Mouse (Mus musculus) lung, postnatal 4 days (tissue): Measurements from ENCODE around the gene Zfp622.
"Not testable (repeated sequence)": the region's sequence is repeated elsewhere in the genome, so short reads cannot be mapped to it uniquely, and the experiment has no call there.

Source experiments
- DNase-seq, 2 experiments: peaks; one replicate each; pipeline ENCODE4 v3.0.0; 2021

The Zfp622 gene

DNA sequence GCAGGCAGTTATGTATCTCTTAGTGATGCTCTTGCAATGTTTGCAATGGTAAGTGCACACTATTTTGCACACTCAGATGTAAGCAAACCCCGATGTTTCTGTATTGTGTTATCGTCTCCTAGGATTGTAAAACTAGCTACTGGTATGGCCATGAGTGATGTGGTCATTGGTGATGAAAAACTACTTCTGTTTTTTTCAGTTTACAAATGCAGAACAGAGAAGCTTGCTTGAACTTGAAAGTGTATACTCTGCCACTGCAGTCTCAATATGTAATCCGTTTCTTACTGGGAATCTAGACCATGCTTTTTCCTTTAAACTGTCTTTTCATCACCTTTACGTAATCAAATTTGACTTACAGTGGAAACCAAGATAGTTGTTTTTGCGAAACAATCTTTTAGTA is 11.4 kb upstream of the Zfp622 start:
- DNase-seq, result no peak

DNA sequence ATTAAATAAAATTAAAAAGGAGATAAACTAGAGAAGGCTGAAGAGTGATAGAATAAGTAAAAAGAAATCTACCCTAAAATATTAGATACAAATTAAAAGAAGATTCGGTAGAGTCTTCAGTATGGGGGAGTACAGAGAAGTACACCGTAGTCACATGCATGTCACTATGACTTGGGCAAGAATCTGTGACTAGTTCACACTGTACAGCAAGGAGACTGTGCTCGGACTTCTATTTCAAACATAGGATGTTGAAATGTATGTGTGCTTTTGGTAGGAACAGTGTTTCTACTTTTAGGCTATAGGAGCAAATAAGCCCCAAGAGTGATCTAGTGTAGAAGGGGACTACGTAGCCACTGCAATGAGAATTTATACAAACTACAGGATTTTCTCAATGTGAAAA is 9.8 kb upstream of the Zfp622 start:
- no peak for DNase-seq

DNA sequence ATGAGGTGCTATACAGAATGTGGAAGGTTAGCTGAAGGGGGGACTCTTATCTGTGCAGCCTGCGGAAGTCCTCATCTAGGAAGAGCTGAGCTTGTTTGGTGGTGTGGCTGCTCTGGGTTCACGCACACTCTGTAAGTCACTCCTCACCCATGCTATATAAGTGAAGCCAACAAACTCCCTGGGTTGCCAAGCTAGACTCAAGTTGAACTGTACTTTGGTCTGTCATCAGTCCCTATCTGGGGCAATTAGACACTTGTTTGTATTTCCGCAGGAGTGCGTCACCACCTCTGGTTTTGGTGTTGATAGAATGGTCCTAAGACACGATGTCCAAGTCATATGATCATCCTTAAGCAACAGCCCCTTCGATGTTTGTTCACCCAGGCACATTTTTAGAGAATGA is 8.4 kb upstream of the Zfp622 start:
- no peak for DNase-seq

DNA sequence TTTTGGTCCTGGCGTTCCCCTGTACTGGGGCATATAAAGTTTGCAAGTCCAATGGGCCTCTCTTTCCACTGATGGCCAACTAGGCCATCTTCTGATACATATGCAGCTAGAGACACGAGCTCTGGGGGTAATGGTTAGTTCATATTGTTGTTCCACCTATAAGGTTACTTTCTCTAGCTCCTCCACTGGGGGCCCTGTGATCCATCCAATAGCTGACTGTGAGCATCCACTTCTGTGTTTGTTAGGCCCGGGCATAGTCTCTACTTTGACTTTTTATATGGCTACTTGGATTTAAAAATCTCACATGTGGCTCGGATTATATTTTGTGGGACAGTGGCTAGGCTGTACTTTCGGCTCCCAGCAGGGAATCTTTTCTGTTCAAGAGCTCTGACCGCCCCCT is 552 bp upstream of the Zfp622 start:
- DNase-seq, result not testable (repeated sequence)

DNA sequence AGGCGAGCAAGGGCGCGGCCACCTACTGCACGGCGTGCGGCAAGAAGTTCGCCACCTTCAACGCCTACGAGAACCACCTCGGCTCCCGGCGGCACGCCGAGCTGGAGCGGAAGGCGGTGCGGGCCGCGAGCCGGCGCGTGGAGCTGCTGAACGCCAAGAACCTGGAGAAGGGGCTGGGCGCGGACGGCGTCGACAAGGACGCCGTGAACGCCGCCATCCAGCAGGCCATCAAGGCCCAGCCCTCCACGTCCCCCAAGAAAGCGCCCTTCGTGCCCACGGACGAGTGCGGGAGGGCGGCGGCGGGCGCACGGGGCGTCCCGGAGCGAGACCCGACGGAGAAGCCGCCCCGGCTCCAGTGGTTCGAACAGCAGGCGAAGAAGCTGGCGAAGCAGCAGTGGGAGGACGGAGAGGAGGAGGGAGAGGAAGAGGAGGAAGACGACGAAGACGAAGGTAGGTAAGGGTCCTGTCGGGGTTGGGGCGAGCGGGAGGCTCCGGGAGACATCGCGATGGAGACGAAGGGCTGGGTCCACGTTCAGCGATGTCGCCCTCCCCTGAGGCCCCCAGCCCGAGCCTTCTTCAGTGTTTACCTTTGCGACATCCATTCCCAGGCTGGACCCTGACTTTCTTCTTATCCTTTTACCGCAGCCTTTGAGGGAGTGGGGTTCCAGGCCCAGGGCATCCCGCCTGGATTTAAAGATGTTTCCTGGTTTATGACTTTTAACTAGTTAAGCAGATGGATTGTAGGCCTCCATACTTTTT is 747 bp downstream of the Zfp622 start:
- DNase-seq, result peak in 1 of 2 experiments; percentile 33

DNA sequence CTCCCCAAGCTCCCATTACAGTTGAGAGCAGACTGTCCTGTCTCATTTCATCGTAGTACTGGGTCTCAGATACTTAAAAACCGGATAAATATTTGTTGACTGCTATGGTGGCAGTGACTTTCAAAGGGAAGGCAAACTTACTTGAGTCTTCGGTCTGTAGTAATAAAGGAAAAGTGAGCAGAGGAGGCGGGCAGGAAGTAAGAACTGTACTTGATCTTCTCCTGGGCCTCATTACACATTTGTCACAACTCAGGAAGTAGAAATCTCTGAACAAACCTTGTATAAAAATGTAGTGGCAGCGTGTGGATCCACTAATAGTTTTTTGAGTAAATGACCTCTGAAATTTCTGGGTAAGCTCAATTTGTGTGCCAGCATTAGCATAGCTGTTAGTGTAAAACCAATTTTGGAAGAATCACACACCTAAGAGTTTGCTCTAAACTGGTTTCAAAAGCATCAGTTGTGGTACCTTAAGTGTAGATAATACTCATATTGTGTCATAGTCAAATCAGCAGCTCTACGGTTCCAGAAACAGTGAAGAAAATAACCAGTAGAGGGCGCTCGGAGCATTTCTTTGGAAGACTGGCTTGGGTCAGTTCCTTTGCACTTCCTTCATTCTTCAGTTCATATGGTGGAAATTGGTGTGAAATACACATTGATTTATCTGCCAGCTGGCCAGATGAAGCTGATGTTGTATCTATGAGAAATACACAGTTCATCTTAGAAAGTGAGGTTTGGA is 9.0 kb downstream of the Zfp622 start:
- DNase-seq, result peak in 1 of 2 experiments; percentile 53

DNA sequence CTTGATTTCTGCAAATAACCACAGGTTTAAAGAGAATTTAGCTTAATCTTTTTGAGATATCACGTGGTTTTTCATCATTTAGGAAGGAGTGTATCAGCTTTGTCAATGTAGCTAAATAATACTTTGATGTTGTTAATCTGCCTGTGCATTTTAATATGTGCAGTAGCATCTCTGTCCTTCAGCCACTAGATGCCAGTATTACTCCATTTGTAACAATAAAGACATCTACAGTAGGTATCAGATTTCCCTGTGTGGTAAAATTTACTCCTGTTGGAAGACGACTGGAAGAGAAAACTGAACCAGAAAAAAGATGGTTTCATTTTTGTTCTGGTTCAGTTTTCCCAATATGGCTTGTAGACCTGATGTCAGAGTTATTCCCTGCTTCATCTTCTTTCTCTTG is 11.4 kb downstream of the Zfp622 start:
- DNase-seq, result no peak

DNA sequence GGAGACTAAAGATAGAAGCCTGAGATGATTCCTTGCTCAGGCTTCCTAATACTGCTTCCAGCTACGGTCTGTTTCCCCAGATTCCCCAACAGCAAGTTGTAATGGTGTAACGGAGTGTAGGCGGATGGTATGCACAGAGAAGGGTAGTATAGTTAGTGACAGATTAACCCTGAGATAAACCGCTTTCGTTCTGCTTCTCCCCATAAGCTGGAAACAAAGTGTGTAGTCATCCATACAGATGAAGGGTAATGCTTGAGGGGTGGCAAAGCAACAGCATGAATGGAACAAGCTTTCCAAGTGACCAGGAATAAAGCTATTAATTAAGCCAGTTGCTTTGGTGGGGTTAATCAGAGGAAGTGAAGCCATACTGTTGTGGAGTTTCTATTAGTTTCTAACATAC is 15.4 kb downstream of the Zfp622 start:
- DNase-seq, result not testable (repeated sequence)

DNA sequence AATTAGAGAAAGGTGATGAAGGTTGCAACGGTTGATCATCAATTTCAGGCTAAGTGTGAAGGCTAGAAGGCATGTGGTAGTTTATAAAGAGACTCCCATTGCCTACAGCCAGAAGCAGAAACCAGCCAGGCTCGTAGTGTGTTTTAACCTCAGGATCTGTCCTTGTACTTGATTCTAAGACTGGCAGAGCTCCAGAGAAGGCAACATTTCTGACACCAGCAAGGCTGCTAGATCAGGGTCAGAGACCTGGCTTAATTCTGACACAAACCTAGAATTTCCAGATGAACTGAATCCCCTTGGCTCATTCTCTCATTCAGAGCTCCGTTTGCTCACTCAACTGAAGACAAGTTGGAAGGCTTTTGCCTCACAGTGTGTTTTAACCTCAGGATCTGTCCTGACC is 24.5 kb downstream of the Zfp622 start:
- DNase-seq, result no peak

DNA sequence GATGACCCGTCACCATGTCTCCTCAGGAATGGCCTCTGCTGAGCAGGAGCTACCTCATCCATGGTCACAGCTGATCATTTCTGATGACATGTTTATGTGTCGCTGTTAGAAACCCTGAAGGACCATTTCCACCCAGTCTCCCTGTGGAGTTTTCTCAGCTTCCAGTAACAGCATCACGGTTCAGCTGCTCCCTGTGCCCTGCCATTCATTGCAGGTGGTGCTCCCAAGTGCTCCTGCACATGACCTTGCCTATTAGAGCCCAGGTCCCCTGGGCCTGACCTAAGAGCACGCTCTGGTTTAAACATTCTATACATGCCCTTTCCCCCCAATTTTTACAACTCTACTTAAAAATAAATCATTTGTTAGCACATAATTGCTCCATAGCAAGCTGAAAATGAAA is 28.7 kb downstream of the Zfp622 start:
- no peak for DNase-seq

DNA sequence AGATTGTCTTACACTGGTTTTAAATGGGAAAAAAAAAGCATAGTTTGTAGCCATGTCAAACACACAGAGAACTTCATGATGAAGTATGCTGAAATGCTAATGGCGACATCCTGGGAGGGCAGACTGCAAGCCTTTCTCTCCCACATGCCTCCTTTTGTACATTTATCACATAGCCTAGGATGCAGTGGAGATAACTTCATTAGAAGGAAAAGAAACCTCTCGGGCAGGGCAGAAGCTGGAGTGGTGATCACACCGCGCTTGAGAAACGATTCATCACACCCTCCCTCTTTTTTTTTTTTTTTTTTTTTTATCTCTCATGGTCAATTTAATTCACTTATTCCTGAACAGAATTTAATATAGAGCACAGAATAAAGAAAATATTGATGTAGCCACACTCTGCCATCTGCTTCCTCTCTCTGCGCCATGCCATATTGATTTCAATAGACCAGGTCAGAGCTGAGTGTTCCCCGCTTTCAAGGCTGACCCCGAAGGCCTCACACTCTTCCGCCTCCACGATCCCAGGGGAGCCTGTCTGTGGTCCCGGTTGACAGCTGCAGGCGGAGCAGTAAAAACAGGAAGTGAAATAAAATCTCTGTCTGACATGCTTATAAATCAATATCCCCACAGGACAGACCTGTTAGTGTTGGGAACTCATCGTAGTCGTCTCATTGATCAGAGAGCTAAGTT is 32.0 kb downstream of the Zfp622 start:
- peak; percentile 5 to 43 for DNase-seq

DNA sequence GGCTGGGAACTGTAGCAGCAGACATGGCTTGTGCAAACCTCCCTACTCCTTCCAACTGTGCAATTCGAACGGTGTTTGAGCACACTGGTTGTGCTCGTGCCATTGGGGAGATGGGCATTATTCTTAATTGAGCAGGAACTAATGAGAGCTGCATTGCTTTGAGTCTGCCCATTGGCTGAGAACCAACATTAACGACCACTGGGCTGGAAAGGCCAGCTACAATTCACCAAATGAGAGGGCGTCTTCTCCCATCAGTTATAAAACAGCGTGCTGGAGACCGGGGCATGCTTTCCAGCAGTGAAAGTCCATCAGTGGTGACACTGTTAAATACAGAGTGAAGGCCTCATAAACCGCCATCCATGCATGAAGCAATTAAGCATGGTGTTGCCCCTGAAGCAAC is 37.6 kb downstream of the Zfp622 start:
- no peak for DNase-seq

DNA sequence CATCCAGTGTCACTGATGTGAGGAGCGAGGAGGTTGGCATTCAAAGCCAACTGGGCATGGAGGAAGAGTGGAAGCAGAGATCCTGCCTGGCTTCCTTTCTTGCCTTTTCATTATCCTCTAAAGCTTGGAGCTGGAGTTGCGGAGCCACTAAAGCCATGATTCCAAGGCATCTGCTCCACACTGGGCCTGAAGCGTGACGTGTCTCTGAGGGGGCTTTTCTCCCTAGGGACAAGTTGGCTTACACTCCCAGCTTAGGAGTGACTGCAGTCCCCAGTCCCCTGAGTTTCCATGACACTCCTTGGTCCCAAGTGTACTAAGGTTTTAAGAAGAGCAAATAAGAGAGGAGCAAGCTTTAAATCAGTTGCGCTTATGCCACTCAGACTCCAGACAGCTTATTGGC is 38.5 kb downstream of the Zfp622 start:
- no peak for DNase-seq

DNA sequence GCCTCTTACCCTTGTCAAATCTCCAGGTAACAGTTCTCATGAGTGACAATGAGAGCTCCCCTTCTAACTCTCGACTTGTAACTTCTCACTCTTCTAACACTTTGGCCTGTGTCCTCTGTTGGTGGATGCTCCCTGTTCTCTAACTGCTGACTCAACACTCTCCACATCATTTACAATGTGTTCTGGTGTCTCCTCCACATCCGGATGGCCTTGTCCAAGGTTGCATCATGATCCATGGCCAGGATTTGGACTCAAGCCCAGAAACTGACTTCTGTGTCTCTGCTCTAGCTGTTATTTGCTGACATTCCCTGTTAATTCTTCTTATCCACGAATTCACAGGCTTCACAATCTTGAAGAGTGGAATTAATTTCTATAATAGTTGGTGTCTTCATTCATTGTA is 47.5 kb downstream of the Zfp622 start:
- DNase-seq, result no peak

DNA sequence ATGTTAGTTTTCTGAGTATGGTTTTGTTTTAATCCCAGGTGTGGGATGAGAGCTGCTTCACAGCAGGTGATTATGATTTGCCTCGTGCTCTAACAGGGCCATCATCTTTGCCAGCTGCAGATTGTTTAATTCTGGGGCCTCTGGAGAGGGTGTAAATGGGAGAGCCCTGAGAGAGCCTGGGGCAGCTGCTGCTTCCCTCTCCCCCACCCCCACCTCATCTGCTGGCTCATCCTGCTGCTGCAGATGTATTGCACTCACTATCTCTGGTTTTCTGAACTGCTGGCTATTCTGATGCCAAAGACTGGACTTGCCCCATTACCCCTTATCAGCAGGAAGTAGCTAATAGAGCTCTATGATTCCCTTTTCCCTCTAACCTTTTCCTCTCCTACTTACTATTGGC is 56.4 kb downstream of the Zfp622 start:
- DNase-seq, result no peak

DNA sequence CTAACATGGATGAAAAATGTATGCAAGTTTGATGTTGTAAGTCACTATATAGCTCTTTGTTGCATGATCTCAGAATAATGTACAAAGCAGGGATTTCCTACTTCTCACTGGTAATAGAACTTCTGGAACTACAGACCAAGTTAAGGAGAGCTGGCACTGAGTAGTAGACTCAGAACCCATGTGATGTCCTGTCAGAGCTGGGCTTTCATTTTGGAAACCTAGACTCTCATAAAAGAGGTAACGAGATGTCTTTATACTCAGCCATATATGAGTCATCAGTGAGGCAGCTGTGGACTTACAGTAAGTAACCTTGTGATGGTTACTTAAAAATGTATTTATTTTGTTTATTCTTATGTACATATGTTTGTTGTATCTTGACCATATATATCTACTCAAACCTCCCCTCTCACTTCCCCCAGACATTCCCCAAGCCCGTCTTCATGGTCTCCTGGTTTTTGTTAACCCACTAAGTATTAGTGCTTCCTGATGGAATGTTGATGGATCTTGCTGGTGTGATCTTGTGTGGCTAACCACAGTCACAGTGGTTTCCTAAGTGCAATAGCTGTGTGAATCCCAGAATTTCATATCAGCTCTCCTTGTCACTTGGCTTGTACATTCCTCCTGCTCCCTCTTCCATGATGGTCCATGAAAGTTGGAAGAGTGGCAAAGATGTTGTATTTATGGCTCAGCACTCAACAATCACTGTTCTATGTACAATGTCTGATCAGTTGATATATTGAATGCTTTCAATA is 57.2 kb downstream of the Zfp622 start:
- no peak for DNase-seq
